Mouse (Mus musculus): ENCODE data around the gene Dmrtc1a. TPM values are rescaled to one million over a fixed set of nuclear protein-coding genes. Genes with fewer than 3 reads are reported as not detected.

The Dmrtc1a gene
- polyA plus RNA-seq, 1 experiment = not detected

Other genes with a start within 250 kb of the Dmrtc1a start
- gene Gm3880, start 221.7 kb downstream of the Dmrtc1a start, polyA plus RNA-seq (2012) = not detected in 2 replicates
- not detected in 2 replicates for gene Gm9112, start 201.1 kb downstream of the Dmrtc1a start, polyA plus RNA-seq (2012)
- gene Dmrtc1b, start 200.8 kb downstream of the Dmrtc1a start, polyA plus RNA-seq (2012) = not detected in 2 replicates
- gene Dmrtc1c1, start 105.7 kb downstream of the Dmrtc1a start, polyA plus RNA-seq (2012) = not detected in 2 replicates
- gene Dmrtc1c2, start 54.1 kb downstream of the Dmrtc1a start, polyA plus RNA-seq (2012) = not detected in 2 replicates
- not detected in 2 replicates for gene 1700031F05Rik, start 40.7 kb downstream of the Dmrtc1a start, polyA plus RNA-seq (2012)
- gene 1700011M02Rik, start 218 bp upstream of the Dmrtc1a start, polyA plus RNA-seq (2012) = not detected in 2 replicates
- not detected in 2 replicates for gene 1700018G05Rik, start 19.7 kb upstream of the Dmrtc1a start, polyA plus RNA-seq (2012)

All from erythroblast, embryonic 14.5 days (primary cell).